Mouse (Mus musculus): ENCODE measurements around the gene Fcrl5. TPM values are rescaled to one million over a fixed set of nuclear protein-coding genes. Genes with fewer than 3 reads are reported as not detected.

The Fcrl5 gene
- total and polyA plus RNA-seq, 2 experiments from 2014 or later = not detected

DNA sequence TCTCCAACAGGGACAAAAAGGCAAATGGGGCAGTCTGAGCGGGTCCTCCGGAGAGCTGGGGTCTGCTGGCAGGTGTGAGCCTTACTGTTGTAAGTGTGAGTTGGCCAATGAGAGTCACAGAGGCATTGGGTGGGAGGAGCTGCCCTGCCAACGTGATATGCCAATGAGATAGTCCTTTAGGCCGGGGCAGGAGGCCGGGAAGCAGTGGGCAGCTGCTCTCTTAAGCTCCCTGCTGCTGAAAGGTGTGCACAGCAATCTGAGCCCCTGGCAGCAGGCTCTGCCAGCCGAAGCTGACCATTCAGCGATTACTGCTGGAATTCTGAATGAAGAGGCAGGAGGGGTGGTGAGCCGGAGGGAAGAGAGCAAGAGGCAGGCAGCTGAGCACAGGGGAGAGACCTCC, 105.1 kb downstream of the Fcrl5 start:
- TF ChIP-seq CTCF (IDR thresholded peaks at IDR 0.05; ENCODE audit: low read depth) = no peak
- 35% methylated on average over 8 of the region's 8 CpGs for WGBS
- DNase-seq = no peak

DNA sequence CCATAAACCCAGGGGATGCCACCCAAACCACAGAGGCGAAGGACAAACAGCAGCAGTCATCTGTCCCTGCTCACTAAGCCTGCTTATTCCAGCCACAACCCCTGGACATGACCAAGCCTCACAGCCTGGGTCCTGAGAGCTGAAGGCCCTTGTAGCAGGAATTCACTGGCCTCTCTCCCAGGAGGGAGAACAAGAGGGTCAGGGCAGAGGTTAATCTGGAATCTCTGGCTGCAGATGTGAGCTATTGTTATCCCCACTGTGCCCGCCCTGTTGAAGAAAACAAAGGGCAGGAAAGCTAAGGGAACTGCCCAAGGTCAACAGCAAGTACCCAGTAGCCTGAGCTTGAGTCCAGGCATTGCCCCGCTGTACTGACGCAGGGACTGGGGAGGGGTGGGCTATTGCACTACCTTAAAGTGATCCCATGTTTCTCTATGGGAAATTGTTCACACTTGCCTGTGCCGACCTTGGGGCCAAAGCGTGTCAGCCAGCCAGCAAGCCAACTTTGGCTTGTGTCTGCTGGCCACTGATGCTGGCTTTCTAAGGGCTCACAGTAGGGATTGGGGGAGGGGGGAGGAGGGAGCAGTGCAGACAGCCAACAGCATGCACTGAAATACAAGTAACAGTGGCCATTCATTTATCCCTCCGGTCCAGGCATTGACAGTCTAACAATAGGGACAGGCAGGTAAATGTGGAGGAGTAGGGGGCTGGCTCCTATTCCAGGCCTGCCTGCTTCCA, 107.1 kb downstream of the Fcrl5 start:
- ATAC-seq (no peak), DNase-seq (no peak)
- Histone ChIP-seq H3K36me3 (ENCODE audit: insufficient read depth) (peaks cover 13% of the 10 kb centered on the region), H3K9me3 (ENCODE audit: low read length) (no peaks in the 10 kb centered on the region), H3K4me2 (ENCODE audit: low read depth) (no peak overlapping the region), H3K4me3 (ENCODE audit: low read depth, low read length) (no peak overlapping the region), H3K9ac (no peak overlapping the region), H3K27me3 (ENCODE audit: insufficient read depth, low read length) (no peaks in the 10 kb centered on the region), H3K27ac (ENCODE audit: low read depth, low read length) (no peak overlapping the region), H3K4me1 (ENCODE audit: insufficient read depth) (no peaks in the 10 kb centered on the region)
- no peak for TF ChIP-seq CTCF (IDR thresholded peaks at IDR 0.05; ENCODE audit: low read depth)
- WGBS = 37% methylated on average over 7 of the region's 7 CpGs

More for the DNA sequence above, 105.1 kb downstream of the Fcrl5 start:
- no peak overlapping the region for H3K4me2 ChIP-seq (ENCODE audit: low read depth)
- H3K36me3 ChIP-seq (ENCODE audit: insufficient read depth) = peaks cover 31% of the 10 kb centered on the region
- H3K27me3 ChIP-seq (ENCODE audit: insufficient read depth, low read length) = no peaks in the 10 kb centered on the region
- ATAC-seq = no peak
- no peak overlapping the region for H3K4me3 ChIP-seq (ENCODE audit: low read depth, low read length)
- H3K9me3 ChIP-seq (ENCODE audit: low read length) = no peaks in the 10 kb centered on the region
- no peaks in the 10 kb centered on the region for H3K4me1 ChIP-seq (ENCODE audit: insufficient read depth)
- H3K27ac ChIP-seq (ENCODE audit: low read depth, low read length) = no peak overlapping the region
- H3K9ac ChIP-seq = no peak overlapping the region

DNA sequence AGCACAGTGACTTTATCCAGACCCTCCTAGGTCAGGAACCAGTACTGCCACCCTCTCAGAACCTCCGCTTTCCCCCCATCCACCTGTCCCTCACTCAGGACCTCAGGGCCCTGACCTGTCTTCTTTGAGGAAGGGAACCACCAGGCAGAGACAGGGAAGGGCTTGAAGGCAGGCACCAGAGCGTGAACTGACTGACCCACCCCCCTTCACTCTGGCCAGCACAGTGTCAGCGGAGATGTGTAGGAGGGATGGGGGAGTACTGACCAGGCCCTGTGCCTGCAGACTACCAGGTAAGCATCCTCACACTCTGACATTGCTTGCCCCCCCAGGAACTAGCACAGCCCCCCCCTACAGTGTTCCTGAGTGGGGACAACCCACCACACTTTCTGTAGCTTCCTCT, 110.0 kb downstream of the Fcrl5 start:
- H3K27ac ChIP-seq (ENCODE audit: low read depth, low read length) = no peak overlapping the region
- ATAC-seq = no peak
- no peak for DNase-seq
- no peak overlapping the region for H3K9ac ChIP-seq
- no peaks in the 10 kb centered on the region for H3K36me3 ChIP-seq (ENCODE audit: insufficient read depth)
- H3K27me3 ChIP-seq (ENCODE audit: insufficient read depth, low read length) = no peaks in the 10 kb centered on the region
- no peak overlapping the region for H3K4me3 ChIP-seq (ENCODE audit: low read depth, low read length)
- H3K9me3 ChIP-seq (ENCODE audit: low read length) = no peaks in the 10 kb centered on the region
- no peak overlapping the region for H3K4me2 ChIP-seq (ENCODE audit: low read depth)
- H3K4me1 ChIP-seq (ENCODE audit: insufficient read depth) = no peaks in the 10 kb centered on the region
- TF ChIP-seq CTCF (IDR thresholded peaks at IDR 0.05; ENCODE audit: low read depth) = no peak
- 73% methylated on average over 3 of the region's 3 CpGs for WGBS

- Histone ChIP-seq H3K36me3 (ENCODE audit: insufficient read depth) (no peaks in the 10 kb centered on the region), H3K4me2 (ENCODE audit: low read depth) (no peak overlapping the region), H3K4me3 (ENCODE audit: low read depth, low read length) (no peak overlapping the region), H3K9ac (no peak overlapping the region), H3K4me1 (ENCODE audit: insufficient read depth) (no peaks in the 10 kb centered on the region), H3K27me3 (ENCODE audit: insufficient read depth, low read length) (no peaks in the 10 kb centered on the region), H3K27ac (ENCODE audit: low read depth, low read length) (no peak overlapping the region), H3K9me3 (ENCODE audit: low read length) (no peaks in the 10 kb centered on the region)
- WGBS = 76% methylated on average over 10 of the region's 10 CpGs
- no peak for TF ChIP-seq CTCF (IDR thresholded peaks at IDR 0.05; ENCODE audit: low read depth)
- no peak for ATAC-seq
- no peak for DNase-seq
Observed at GRCm38 (mm10) chr3:87546291-87546721, 110.7 kb downstream of the Fcrl5 start.

- Histone ChIP-seq H3K4me1 (ENCODE audit: insufficient read depth) (no peaks in the 10 kb centered on the region), H3K36me3 (ENCODE audit: insufficient read depth) (no peaks in the 10 kb centered on the region), H3K27me3 (ENCODE audit: insufficient read depth, low read length) (no peaks in the 10 kb centered on the region), H3K9me3 (ENCODE audit: low read length) (no peaks in the 10 kb centered on the region), H3K4me3 (ENCODE audit: low read depth, low read length) (no peak overlapping the region), H3K4me2 (ENCODE audit: low read depth) (no peak overlapping the region), H3K9ac (no peak overlapping the region), H3K27ac (ENCODE audit: low read depth, low read length) (no peak overlapping the region)
- no peak for DNase-seq
- TF ChIP-seq CTCF (IDR thresholded peaks at IDR 0.05; ENCODE audit: low read depth) = no peak
- no peak for ATAC-seq
- WGBS = 22% methylated on average over 14 of the region's 14 CpGs
Observed at GRCm38 (mm10) chr3:87549908-87550307, 114.3 kb downstream of the Fcrl5 start.

Other genes with a start within 250 kb of the Fcrl5 start
- gene Fcrls, start 172.0 kb upstream of the Fcrl5 start, total RNA-seq (2014; rRNA removed) = 15.8 and 16.2 TPM in 2 replicates
- gene Fcrls, start 172.0 kb upstream of the Fcrl5 start, polyA plus RNA-seq (2015; fragmentation: Nextera tagmentation; extraction: Ambion mirVana) = 13.9 and 14.3 TPM in 2 replicates
- 0.15 TPM in 1 of 2 replicates, not detected in the other for gene Cd5l, start 77.9 kb upstream of the Fcrl5 start, total RNA-seq (2014; rRNA removed)
- not detected in 2 replicates for gene Cd5l, start 77.9 kb upstream of the Fcrl5 start, polyA plus RNA-seq (2015; fragmentation: Nextera tagmentation; extraction: Ambion mirVana)
- not detected in 2 replicates for gene Fcrl1, start 59.4 kb upstream of the Fcrl5 start, total RNA-seq (2014; rRNA removed)
- 0.10 TPM in 1 of 2 replicates, not detected in the other for gene Fcrl1, start 59.4 kb upstream of the Fcrl5 start, polyA plus RNA-seq (2015; fragmentation: Nextera tagmentation; extraction: Ambion mirVana)
- gene Etv3, start 89.6 kb downstream of the Fcrl5 start, total RNA-seq (2014; rRNA removed) = 9.8 and 13.8 TPM in 2 replicates
- 5.0 and 6.0 TPM in 2 replicates for gene Etv3, start 89.6 kb downstream of the Fcrl5 start, polyA plus RNA-seq (2015; fragmentation: Nextera tagmentation; extraction: Ambion mirVana)
- gene Arhgef11, start 181.8 kb downstream of the Fcrl5 start, total RNA-seq (2014; rRNA removed) = 48.2 and 52.6 TPM in 2 replicates
- gene Arhgef11, start 181.8 kb downstream of the Fcrl5 start, polyA plus RNA-seq (2015; fragmentation: Nextera tagmentation; extraction: Ambion mirVana) = 6.9 and 10.7 TPM in 2 replicates

All from forebrain, postnatal 0 days (tissue).